Mouse (Mus musculus) liver, embryonic 13.5 days (tissue): ENCODE measurements around the gene Nudt1. TPM values are rescaled to one million over a fixed set of nuclear protein-coding genes. Genes with fewer than 3 reads are reported as not detected.

Source experiments
- ATAC-seq: fragments of 200-750 bp; cut with Nextera tagmentation; 2 replicates; pipeline ENCODE4 v1.8.0; 2017; ENCODE audit warnings: low read depth, mild to moderate bottlenecking, moderate number of reproducible peaks, moderate library complexity
- DNase-seq: peaks from one replicate; pipeline ENCODE4 v3.0.0; 2022
- H3K27ac ChIP-seq: fragments of 300-500 bp; sonication (generic); 2 replicates; pipeline ENCODE4 v1.5.1; 2015; ENCODE audit warnings: moderate library complexity, mild to moderate bottlenecking, inconsistent platforms
- H3K27me3 ChIP-seq: fragments of 300-500 bp; sonication (generic); 2 replicates; pipeline ENCODE4 v1.6.1; 2015; ENCODE audit warnings: mild to moderate bottlenecking, inconsistent platforms
- H3K36me3 ChIP-seq: fragments of 300-500 bp; sonication (generic); 2 replicates; pipeline ENCODE4 v1.6.1; 2015; ENCODE audit warnings: mild to moderate bottlenecking, inconsistent platforms
- H3K4me1 ChIP-seq: fragments of 300-500 bp; sonication (generic); replicated peaks from 2 replicates; pipeline ENCODE4 v1.6.1; 2015; ENCODE audit warnings: inconsistent platforms
- H3K4me2 ChIP-seq: fragments of 300-500 bp; sonication (generic); 2 replicates; pipeline ENCODE4 v1.6.1; 2015; ENCODE audit warnings: inconsistent platforms, mild to moderate bottlenecking, moderate library complexity
- H3K4me3 ChIP-seq: fragments of 300-500 bp; sonication (generic); replicated peaks from 2 replicates; pipeline ENCODE4 v1.5.1; 2015; ENCODE audit warnings: mild to moderate bottlenecking, inconsistent platforms
- H3K9ac ChIP-seq: fragments of 300-500 bp; sonication (generic); 2 replicates; pipeline ENCODE4 v1.6.1; 2015; ENCODE audit warnings: mild to moderate bottlenecking, inconsistent platforms
- H3K9me3 ChIP-seq: fragments of 300-500 bp; sonication (generic); replicated peaks from 2 replicates; pipeline ENCODE4 v1.6.1; 2016; ENCODE audit warnings: inconsistent platforms
- WGBS: fragments of 180-500 bp; shearing (Covaris S2); methylation state at CpG from one replicate; pipeline ENCODE4 v1.1.7; 2015; ENCODE audit not compliant: insufficient replicate concordance; 5-methylcytosine and 5-hydroxymethylcytosine counted together
- polyA plus RNA-seq: library from polyadenylated mRNA; unstranded; fragments of >200 nt; fragmentation: Nextera tagmentation; extraction: Ambion mirVana; gene quantifications from 2 replicates; pipeline ENCODE4 v1.2.1, GENCODE M21; 2015

Gene Nudt1
- polyA plus RNA-seq, 1 experiment from 2014 or later = 34.8 TPM

GRCm38 (mm10) chr5:140307602-140308001 lies 13.9 kb upstream of the Nudt1 start:
- DNase-seq = no peak
- Histone ChIP-seq H3K4me1 (no peaks in the 10 kb centered on the region), H3K36me3 (peaks cover 94% of the 10 kb centered on the region), H3K9me3 (no peaks in the 10 kb centered on the region), H3K9ac (no peak overlapping the region), H3K27ac (no peak overlapping the region), H3K4me3 (no peak overlapping the region), H3K27me3 (no peaks in the 10 kb centered on the region), H3K4me2 (no peak overlapping the region)
- WGBS = 90% methylated on average over 14 of the region's 14 CpGs
- no peak for ATAC-seq

- WGBS = 70% methylated on average over 3 of the region's 3 CpGs
Observed at GRCm38 (mm10) chr5:140316716-140317115, 4.7 kb upstream of the Nudt1 start.

GRCm38 (mm10) chr5:140321756-140322575 lies 510 bp downstream of the Nudt1 start:
- WGBS = 2% methylated on average over 17 of the region's 17 CpGs
- peak; percentile 19; the same call in 1 of the 2 replicates for ATAC-seq
- peaks cover 60% of the 10 kb centered on the region for H3K4me1 ChIP-seq

More at GRCm38 (mm10) chr5:140316716-140317115, 4.7 kb upstream of the Nudt1 start:
- ATAC-seq = no peak
- Histone ChIP-seq H3K9me3 (no peaks in the 10 kb centered on the region), H3K27ac (no peak overlapping the region), H3K4me1 (peaks cover 49% of the 10 kb centered on the region), H3K9ac (no peak overlapping the region), H3K4me3 (no peak overlapping the region), H3K4me2 (no peak overlapping the region), H3K27me3 (no peaks in the 10 kb centered on the region), H3K36me3 (peaks cover 43% of the 10 kb centered on the region)
- no peak for DNase-seq

GRCm38 (mm10) chr5:140324058-140324457 lies 2.6 kb downstream of the Nudt1 start:
- DNase-seq = no peak

More at GRCm38 (mm10) chr5:140321756-140322575, 510 bp downstream of the Nudt1 start:
- H3K4me2 ChIP-seq = peak overlapping the region; percentile 85
- peak overlapping the region; percentile 98 for H3K9ac ChIP-seq
- no peaks in the 10 kb centered on the region for H3K9me3 ChIP-seq
- peak; percentile 17 for DNase-seq
- no peaks in the 10 kb centered on the region for H3K27me3 ChIP-seq
- H3K36me3 ChIP-seq = peaks cover 8% of the 10 kb centered on the region
- H3K27ac ChIP-seq = peak overlapping the region; percentile 87
- peak overlapping the region; percentile 84 for H3K4me3 ChIP-seq

GRCm38 (mm10) chr5:140331615-140332512 lies 10.4 kb downstream of the Nudt1 start, which contains the start of gene Mrm2:
Gene Mrm2 (minus strand): TSS chr5:140331898.
- Histone ChIP-seq H3K9me3 (no peaks in the 10 kb centered on the region), H3K4me1 (peaks cover 24% of the 10 kb centered on the region), H3K36me3 (peaks cover 31% of the 10 kb centered on the region), H3K4me3 (peak within 1 kb of the TSS; percentile 74), H3K4me2 (peak within 1 kb of the TSS; percentile 88), H3K27me3 (no peaks in the 10 kb centered on the region), H3K27ac (peak within 1 kb of the TSS; percentile 91), H3K9ac (peak within 1 kb of the TSS; percentile 82)
- DNase-seq (peak; percentile 80), ATAC-seq (peak; percentile 85)
- whole genome bisulfite sequencing = under 1% methylated on average over 39 of the region's 39 CpGs

More at GRCm38 (mm10) chr5:140324058-140324457, 2.6 kb downstream of the Nudt1 start:
- Histone ChIP-seq H3K9ac (peak overlapping the region; percentile 30), H3K4me2 (peak overlapping the region; percentile 28), H3K4me3 (no peak overlapping the region), H3K36me3 (peaks cover 18% of the 10 kb centered on the region), H3K4me1 (peaks cover 44% of the 10 kb centered on the region), H3K9me3 (no peaks in the 10 kb centered on the region), H3K27ac (peak overlapping the region; percentile 24), H3K27me3 (no peaks in the 10 kb centered on the region)
- 41% methylated on average over 5 of the region's 5 CpGs for WGBS
- no peak for ATAC-seq

GRCm38 (mm10) chr5:140332519-140332918 lies 11.1 kb downstream of the Nudt1 start:
- Histone ChIP-seq H3K4me2 (peak overlapping the region; percentile 88), H3K4me1 (peaks cover 24% of the 10 kb centered on the region), H3K36me3 (peaks cover 30% of the 10 kb centered on the region), H3K9me3 (no peaks in the 10 kb centered on the region), H3K9ac (peak overlapping the region; percentile 82), H3K27ac (peak overlapping the region; percentile 91), H3K27me3 (no peaks in the 10 kb centered on the region), H3K4me3 (peak overlapping the region; percentile 74)
- ATAC-seq = peak; percentile 52
- DNase-seq = no peak
- 24% methylated on average over 4 of the region's 4 CpGs for WGBS

GRCm38 (mm10) chr5:140333631-140334030 lies 12.2 kb downstream of the Nudt1 start:
- Histone ChIP-seq H3K4me3 (no peak overlapping the region), H3K4me2 (no peak overlapping the region), H3K27me3 (no peaks in the 10 kb centered on the region), H3K27ac (no peak overlapping the region), H3K9ac (no peak overlapping the region), H3K9me3 (peaks cover 2% of the 10 kb centered on the region; the same call in 1 of the 2 replicates), H3K36me3 (peaks cover 31% of the 10 kb centered on the region), H3K4me1 (peaks cover 24% of the 10 kb centered on the region)
- DNase-seq (peak; percentile 28), ATAC-seq (no peak)
- WGBS = 31% methylated on average over 2 of the region's 2 CpGs

- Histone ChIP-seq H3K27ac (no peak overlapping the region), H3K9me3 (peaks cover 4% of the 10 kb centered on the region; the same call in 1 of the 2 replicates), H3K9ac (no peak overlapping the region), H3K27me3 (no peaks in the 10 kb centered on the region), H3K4me3 (no peak overlapping the region), H3K4me1 (peaks cover 12% of the 10 kb centered on the region), H3K4me2 (no peak overlapping the region), H3K36me3 (peaks cover 52% of the 10 kb centered on the region)
- 68% methylated on average over 1 of the region's 1 CpGs for WGBS
- DNase-seq (peak; percentile 20), ATAC-seq (no peak)
Observed at GRCm38 (mm10) chr5:140336680-140337079, 15.2 kb downstream of the Nudt1 start.

- Histone ChIP-seq H3K4me3 (no peak overlapping the region), H3K9ac (no peak overlapping the region), H3K27ac (no peak overlapping the region), H3K4me2 (no peak overlapping the region), H3K9me3 (peaks cover 4% of the 10 kb centered on the region; the same call in 1 of the 2 replicates), H3K4me1 (no peaks in the 10 kb centered on the region), H3K27me3 (no peaks in the 10 kb centered on the region), H3K36me3 (peaks cover 58% of the 10 kb centered on the region)
- ATAC-seq (no peak), DNase-seq (no peak)
- 90% methylated on average over 4 of the region's 4 CpGs for WGBS
Observed at GRCm38 (mm10) chr5:140338779-140339178, 17.3 kb downstream of the Nudt1 start.

GRCm38 (mm10) chr5:140339836-140340235 lies 18.4 kb downstream of the Nudt1 start:
- Histone ChIP-seq H3K9me3 (peaks cover 4% of the 10 kb centered on the region; the same call in 1 of the 2 replicates), H3K27ac (no peak overlapping the region), H3K4me1 (no peaks in the 10 kb centered on the region), H3K4me2 (no peak overlapping the region), H3K27me3 (no peaks in the 10 kb centered on the region), H3K36me3 (peaks cover 68% of the 10 kb centered on the region), H3K9ac (no peak overlapping the region), H3K4me3 (no peak overlapping the region)
- WGBS = 68% methylated on average over 3 of the region's 3 CpGs
- ATAC-seq (no peak), DNase-seq (no peak)

GRCm38 (mm10) chr5:140342880-140343279 lies 21.4 kb downstream of the Nudt1 start:
- no peak overlapping the region for H3K4me2 ChIP-seq
- peaks cover 4% of the 10 kb centered on the region; the same call in 1 of the 2 replicates for H3K9me3 ChIP-seq
- no peak for DNase-seq
- peaks cover 72% of the 10 kb centered on the region for H3K36me3 ChIP-seq
- 73% methylated on average over 4 of the region's 4 CpGs for WGBS
- H3K27me3 ChIP-seq = no peaks in the 10 kb centered on the region
- no peaks in the 10 kb centered on the region for H3K4me1 ChIP-seq
- H3K4me3 ChIP-seq = no peak overlapping the region
- ATAC-seq = no peak
- no peak overlapping the region for H3K27ac ChIP-seq
- H3K9ac ChIP-seq = no peak overlapping the region
